Mouse (Mus musculus) CH12.LX (cell line): Measurements from ENCODE around the gene Pacsin1.

Experiments used
- BHLHE40 ChIP-seq: IDR thresholded peaks from 2 replicates; pipeline ENCODE4 v1.6.1; 2011; ENCODE audit warnings: mild to moderate bottlenecking, low read depth, low read length, improper control_type of control experiment
- CHD1 ChIP-seq: IDR thresholded peaks from 2 replicates; pipeline ENCODE4 v1.6.1; 2012; ENCODE audit warnings: low read depth, low read length, improper control_type of control experiment, inconsistent platforms
- CHD2 ChIP-seq: IDR thresholded peaks from 2 replicates; pipeline ENCODE4 v1.6.1; 2011; ENCODE audit warnings: low read length, improper control_type of control experiment
- CTCF ChIP-seq, 2 experiments: IDR thresholded peaks in 1 of 2; conservative IDR thresholded peaks in 1 of 2; 2 replicates each; pipeline ENCODE4 v1.5.1; 2011 to 2012; ENCODE audit warnings: low read depth in 2 of 2, low read length in 2 of 2, improper control_type of control experiment in 1 of 2, inconsistent platforms in 1 of 2, mild to moderate bottlenecking in 1 of 2, moderate library complexity in 1 of 2
- E2F4 ChIP-seq: IDR thresholded peaks from 2 replicates; pipeline ENCODE4 v1.6.1; 2011; ENCODE audit warnings: low read depth, low read length, improper control_type of control experiment; ENCODE audit not compliant: insufficient replicate concordance
- EP300 ChIP-seq: IDR thresholded peaks from 2 replicates; pipeline ENCODE4 v1.6.1; 2011; ENCODE audit warnings: low read length, improper control_type of control experiment
- HCFC1 ChIP-seq: IDR thresholded peaks from 2 replicates; pipeline ENCODE4 v1.6.1; 2012; ENCODE audit warnings: low read depth, mild to moderate bottlenecking, inconsistent platforms, low read length, improper control_type of control experiment
- JUND ChIP-seq: conservative IDR thresholded peaks from 2 replicates; pipeline ENCODE4 v1.6.1; 2011; ENCODE audit warnings: low read depth, low read length, improper control_type of control experiment
- MAX ChIP-seq: IDR thresholded peaks from 2 replicates; pipeline ENCODE4 v1.6.1; 2011; ENCODE audit warnings: low read length, improper control_type of control experiment
- MYC ChIP-seq: IDR thresholded peaks from 2 replicates; pipeline ENCODE4 v1.6.1; 2011; ENCODE audit warnings: low read depth, mild to moderate bottlenecking, improper control_type of control experiment, low read length
- NRF1 ChIP-seq: IDR thresholded peaks from 2 replicates; pipeline ENCODE4 v1.6.1; 2014; ENCODE audit warnings: low read depth, mild to moderate bottlenecking, inconsistent platforms, low read length, improper control_type of control experiment, moderate library complexity
- POLR2A ChIP-seq: IDR thresholded peaks from 2 replicates; pipeline ENCODE4 v1.6.1; 2011; ENCODE audit warnings: low read depth, mild to moderate bottlenecking, improper control_type of control experiment, low read length
- SMC3 ChIP-seq: IDR thresholded peaks from 2 replicates; pipeline ENCODE4 v1.6.1; 2011; ENCODE audit warnings: low read depth, low read length, improper control_type of control experiment
- USF1 ChIP-seq: IDR thresholded peaks from 2 replicates; pipeline ENCODE4 v1.6.1; 2014; ENCODE audit warnings: low read depth, mild to moderate bottlenecking, inconsistent platforms, low read length, improper control_type of control experiment

GRCm38 (mm10) chr17:27676270-27676669, 21.0 kb downstream of the Pacsin1 start:
- TF ChIP-seq MYC (no peak), CHD2 (no peak), HCFC1 (no peak), BHLHE40 (no peak), SMC3 (no peak), EP300 (no peak), POLR2A (no peak), USF1 (no peak), NRF1 (no peak), MAX (no peak), CTCF (conservative IDR thresholded peaks at IDR 0.05 in 1 of 2, IDR thresholded peaks at IDR 0.05 in 1 of 2; ENCODE audit: low read depth in 2 of 2, low read length in 2 of 2) (no peak), JUND (no peak), E2F4 (no peak), CHD1 (no peak)
